Mouse (Mus musculus): ENCODE measurements around the gene Apol7c. TPM values are rescaled to one million over a fixed set of nuclear protein-coding genes. Genes with fewer than 3 reads are reported as not detected.
"Not testable (repeated sequence)": the region's sequence is repeated elsewhere in the genome, so short reads cannot be mapped to it uniquely, and the experiment has no call there.

Gene Apol7c
- polyA plus RNA-seq (2015; fragmentation: Nextera tagmentation; extraction: Ambion mirVana): 18.8 and 23.9 TPM in 2 replicates

- no peaks in the 10 kb centered on the region for H3K36me3 ChIP-seq (ENCODE audit: control insufficient read depth, insufficient read depth)
- no peak within 1 kb of the TSS for H3K4me2 ChIP-seq (replicated peaks; ENCODE audit: low read depth)
- TF ChIP-seq CTCF (IDR thresholded peaks at IDR 0.05; ENCODE audit: low read depth): no peak
- H3K27me3 ChIP-seq (replicated peaks; ENCODE audit: control insufficient read depth, insufficient read depth, low read length): no peaks in the 10 kb centered on the region
- no peak for ATAC-seq
- no peaks in the 10 kb centered on the region for H3K9me3 ChIP-seq (ENCODE audit: control insufficient read depth)
- H3K4me3 ChIP-seq (ENCODE audit: low read depth, low read length): no peak within 1 kb of the TSS
- H3K4me1 ChIP-seq (replicated peaks; ENCODE audit: control insufficient read depth, insufficient read depth, low read length): no peaks in the 10 kb centered on the region
- H3K9ac ChIP-seq (ENCODE audit: low read depth, low read length): no peak within 1 kb of the TSS
- H3K27ac ChIP-seq (ENCODE audit: low read depth, low read length): no peak within 1 kb of the TSS
Measured at GRCm38 (mm10) chr15:77533216-77533615, at the start of gene Apol7c. Gene Apol7c, minus strand, starts transcription at chr15:77533316.

GRCm38 (mm10) chr15:77581681-77582080, 48.6 kb upstream of the Apol7c start:
- Histone ChIP-seq H3K9ac (ENCODE audit: low read depth, low read length) (no peak overlapping the region), H3K4me1 (replicated peaks; ENCODE audit: control insufficient read depth, insufficient read depth, low read length) (no peaks in the 10 kb centered on the region), H3K36me3 (ENCODE audit: control insufficient read depth, insufficient read depth) (no peaks in the 10 kb centered on the region), H3K4me2 (replicated peaks; ENCODE audit: low read depth) (no peak overlapping the region), H3K4me3 (ENCODE audit: low read depth, low read length) (no peak overlapping the region), H3K27ac (ENCODE audit: low read depth, low read length) (no peak overlapping the region), H3K27me3 (replicated peaks; ENCODE audit: control insufficient read depth, insufficient read depth, low read length) (no peaks in the 10 kb centered on the region), H3K9me3 (ENCODE audit: control insufficient read depth) (no peaks in the 10 kb centered on the region)
- 37% methylated on average over 1 of the region's 1 CpGs for WGBS
- TF ChIP-seq CTCF (IDR thresholded peaks at IDR 0.05; ENCODE audit: low read depth): no peak
- ATAC-seq: no peak

- Histone ChIP-seq H3K4me3 (ENCODE audit: low read depth, low read length) (no peak overlapping the region), H3K4me1 (replicated peaks; ENCODE audit: control insufficient read depth, insufficient read depth, low read length) (no peaks in the 10 kb centered on the region), H3K4me2 (replicated peaks; ENCODE audit: low read depth) (no peak overlapping the region), H3K36me3 (ENCODE audit: control insufficient read depth, insufficient read depth) (no peaks in the 10 kb centered on the region), H3K27me3 (replicated peaks; ENCODE audit: control insufficient read depth, insufficient read depth, low read length) (no peaks in the 10 kb centered on the region), H3K9me3 (ENCODE audit: control insufficient read depth) (no peaks in the 10 kb centered on the region), H3K27ac (ENCODE audit: low read depth, low read length) (no peak overlapping the region), H3K9ac (ENCODE audit: low read depth, low read length) (no peak overlapping the region)
- 73% methylated on average over 4 of the region's 4 CpGs for WGBS
- TF ChIP-seq CTCF (IDR thresholded peaks at IDR 0.05; ENCODE audit: low read depth): no peak
- ATAC-seq: no peak
Measured at GRCm38 (mm10) chr15:77579311-77579710, 46.2 kb upstream of the Apol7c start.

GRCm38 (mm10) chr15:77578801-77579200, 45.7 kb upstream of the Apol7c start:
- Histone ChIP-seq H3K27ac (ENCODE audit: low read depth, low read length) (no peak overlapping the region), H3K9me3 (ENCODE audit: control insufficient read depth) (no peaks in the 10 kb centered on the region), H3K9ac (ENCODE audit: low read depth, low read length) (no peak overlapping the region), H3K4me1 (replicated peaks; ENCODE audit: control insufficient read depth, insufficient read depth, low read length) (no peaks in the 10 kb centered on the region), H3K4me2 (replicated peaks; ENCODE audit: low read depth) (no peak overlapping the region), H3K4me3 (ENCODE audit: low read depth, low read length) (no peak overlapping the region), H3K36me3 (ENCODE audit: control insufficient read depth, insufficient read depth) (no peaks in the 10 kb centered on the region), H3K27me3 (replicated peaks; ENCODE audit: control insufficient read depth, insufficient read depth, low read length) (no peaks in the 10 kb centered on the region)
- WGBS: 96% methylated on average over 2 of the region's 2 CpGs
- ATAC-seq: no peak
- no peak for TF ChIP-seq CTCF (IDR thresholded peaks at IDR 0.05; ENCODE audit: low read depth)

- no peaks in the 10 kb centered on the region for H3K4me1 ChIP-seq (replicated peaks; ENCODE audit: control insufficient read depth, insufficient read depth, low read length)
- peak; percentile 55 for TF ChIP-seq CTCF (IDR thresholded peaks at IDR 0.05; ENCODE audit: low read depth)
- H3K27me3 ChIP-seq (replicated peaks; ENCODE audit: control insufficient read depth, insufficient read depth, low read length): no peaks in the 10 kb centered on the region
- H3K9ac ChIP-seq (ENCODE audit: low read depth, low read length): no peak overlapping the region
- no peaks in the 10 kb centered on the region for H3K9me3 ChIP-seq (ENCODE audit: control insufficient read depth)
- ATAC-seq: no peak
- H3K36me3 ChIP-seq (ENCODE audit: control insufficient read depth, insufficient read depth): no peaks in the 10 kb centered on the region
- no peak overlapping the region for H3K4me3 ChIP-seq (ENCODE audit: low read depth, low read length)
- H3K4me2 ChIP-seq (replicated peaks; ENCODE audit: low read depth): no peak overlapping the region
- no peak overlapping the region for H3K27ac ChIP-seq (ENCODE audit: low read depth, low read length)
Measured at GRCm38 (mm10) chr15:77563219-77563618, 30.1 kb upstream of the Apol7c start.

GRCm38 (mm10) chr15:77561792-77562191, 28.7 kb upstream of the Apol7c start, which contains the start of gene 1700025B11Rik:
Gene 1700025B11Rik, minus strand, starts transcription at chr15:77561892.
- no peak for TF ChIP-seq CTCF (IDR thresholded peaks at IDR 0.05; ENCODE audit: low read depth)
- no peak within 1 kb of the TSS for H3K4me3 ChIP-seq (ENCODE audit: low read depth, low read length)
- H3K27me3 ChIP-seq (replicated peaks; ENCODE audit: control insufficient read depth, insufficient read depth, low read length): no peaks in the 10 kb centered on the region
- H3K27ac ChIP-seq (ENCODE audit: low read depth, low read length): no peak within 1 kb of the TSS
- no peaks in the 10 kb centered on the region for H3K9me3 ChIP-seq (ENCODE audit: control insufficient read depth)
- no peak for ATAC-seq
- H3K4me2 ChIP-seq (replicated peaks; ENCODE audit: low read depth): no peak within 1 kb of the TSS
- H3K36me3 ChIP-seq (ENCODE audit: control insufficient read depth, insufficient read depth): no peaks in the 10 kb centered on the region
- no peak within 1 kb of the TSS for H3K9ac ChIP-seq (ENCODE audit: low read depth, low read length)
- H3K4me1 ChIP-seq (replicated peaks; ENCODE audit: control insufficient read depth, insufficient read depth, low read length): no peaks in the 10 kb centered on the region

GRCm38 (mm10) chr15:77539221-77539620, 6.1 kb upstream of the Apol7c start:
- H3K4me3 ChIP-seq (ENCODE audit: low read depth, low read length); H3K4me1 ChIP-seq (replicated peaks; ENCODE audit: control insufficient read depth, insufficient read depth, low read length); H3K27me3 ChIP-seq (replicated peaks; ENCODE audit: control insufficient read depth, insufficient read depth, low read length); H3K27ac ChIP-seq (ENCODE audit: low read depth, low read length); H3K9ac ChIP-seq (ENCODE audit: low read depth, low read length); H3K36me3 ChIP-seq (ENCODE audit: control insufficient read depth, insufficient read depth); ATAC-seq; H3K9me3 ChIP-seq (ENCODE audit: control insufficient read depth); H3K4me2 ChIP-seq (replicated peaks; ENCODE audit: low read depth): not testable (repeated sequence)
- 34% methylated on average over 1 of the region's 1 CpGs for WGBS

Measured in intestine, postnatal 0 days (tissue).